Mouse (Mus musculus): ENCODE results near the gene Baz2b.
"Not testable (repeated sequence)": the region's sequence is repeated elsewhere in the genome, so short reads cannot be mapped to it uniquely, and the experiment has no call there.

Gene Baz2b

DNA sequence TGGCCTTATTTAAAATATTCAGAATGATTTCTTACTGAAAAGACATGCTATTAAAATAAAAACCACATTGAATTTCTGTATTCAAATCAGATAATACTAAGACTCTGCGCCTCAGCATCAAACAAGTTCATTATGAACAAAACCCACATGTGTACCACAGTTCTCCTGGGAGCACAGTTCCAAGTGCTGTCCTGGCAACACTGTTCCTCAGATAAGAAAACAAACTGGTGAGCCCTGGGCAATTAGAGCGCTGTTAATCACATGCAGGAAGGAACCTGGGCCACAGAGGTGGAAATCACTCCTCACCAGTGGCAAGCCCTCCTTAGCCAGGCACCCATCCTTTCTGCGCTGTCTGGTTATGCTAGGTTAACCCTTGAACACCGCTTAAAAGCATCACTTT, 332.3 kb downstream of the Baz2b start:
- in situ Hi-C loops (cut with MboI), result no loop called here

DNA sequence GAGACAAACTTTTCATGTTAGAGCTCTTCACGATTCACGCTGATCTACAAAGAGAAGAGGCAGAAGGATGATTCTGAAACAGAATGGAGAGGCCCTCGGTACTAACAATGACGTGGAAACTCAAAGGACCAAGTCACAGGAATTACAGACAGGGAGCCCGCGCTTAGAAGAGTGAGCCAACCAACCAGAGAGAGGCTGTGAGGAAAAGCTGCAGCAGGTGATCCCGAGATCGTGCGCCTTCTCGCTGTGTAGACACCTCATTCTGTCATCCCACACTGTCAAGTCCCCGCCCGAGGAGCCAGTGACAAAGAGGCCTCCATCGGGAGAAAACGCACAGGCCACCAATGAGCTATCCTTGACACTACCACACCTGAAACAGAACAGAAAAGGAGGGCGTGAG, 333.2 kb downstream of the Baz2b start:
- in situ Hi-C loops (cut with MboI), result no loop called here

DNA sequence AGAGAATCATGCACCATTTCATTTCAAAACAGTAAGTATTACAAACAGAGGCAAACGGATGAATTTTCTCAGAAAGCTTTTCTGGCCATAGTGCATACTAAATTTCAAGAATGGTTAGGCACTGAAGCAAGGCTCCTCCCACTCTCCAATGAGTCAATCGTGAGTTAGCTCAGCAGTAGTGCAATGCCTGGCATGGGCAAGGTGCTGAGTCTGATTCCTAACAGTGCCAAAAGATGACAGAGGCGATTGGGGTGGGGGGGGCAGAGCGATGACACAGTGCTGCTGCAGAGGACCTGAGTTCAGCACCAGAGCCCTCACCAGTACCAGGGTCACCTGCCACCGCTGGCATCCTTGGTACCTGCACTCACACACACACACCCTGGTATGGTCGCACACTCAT, 339.1 kb downstream of the Baz2b start:
- in situ Hi-C loops (cut with MboI), result no loop called here

DNA sequence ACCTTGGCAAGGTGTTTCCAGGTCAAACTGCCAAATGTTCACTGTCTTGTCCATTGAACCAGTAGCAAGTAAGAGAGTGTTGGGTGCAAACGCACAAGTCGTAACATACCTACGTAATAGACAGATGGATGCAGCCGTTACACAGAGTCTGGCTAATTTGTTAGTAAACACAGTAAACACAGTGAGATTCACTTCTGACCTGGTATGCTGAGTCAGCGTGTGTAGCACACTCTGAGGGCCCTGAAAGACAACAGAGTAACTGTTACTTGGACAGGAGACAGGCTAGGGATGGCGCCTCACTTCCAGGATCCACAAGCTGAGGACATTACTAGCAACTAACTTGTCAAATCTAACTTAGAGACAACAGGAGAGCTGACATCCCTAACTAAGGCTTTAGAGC, 347.0 kb downstream of the Baz2b start:
- in situ Hi-C loops (cut with MboI), result no loop called here

DNA sequence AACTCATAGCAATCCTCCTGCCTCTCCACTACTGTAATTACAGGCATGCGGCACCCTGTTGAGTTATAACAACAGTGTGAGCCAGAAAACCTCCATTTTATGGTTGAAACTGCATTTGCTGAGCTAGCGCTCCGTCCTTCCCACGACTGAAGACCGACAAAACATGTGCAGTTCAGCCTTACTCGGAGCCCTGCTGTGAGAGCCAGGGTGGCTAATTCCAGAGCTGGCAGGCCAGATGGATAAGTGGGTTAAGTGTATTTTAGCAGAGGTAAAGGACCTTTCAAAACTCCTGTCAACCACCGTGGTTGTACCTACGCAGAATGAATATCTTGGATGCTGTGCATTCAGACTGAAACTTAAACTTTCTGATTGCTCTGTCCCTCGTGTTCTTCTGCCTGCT, 355.3 kb downstream of the Baz2b start:
- in situ Hi-C loops (cut with MboI), result no loop called here

DNA sequence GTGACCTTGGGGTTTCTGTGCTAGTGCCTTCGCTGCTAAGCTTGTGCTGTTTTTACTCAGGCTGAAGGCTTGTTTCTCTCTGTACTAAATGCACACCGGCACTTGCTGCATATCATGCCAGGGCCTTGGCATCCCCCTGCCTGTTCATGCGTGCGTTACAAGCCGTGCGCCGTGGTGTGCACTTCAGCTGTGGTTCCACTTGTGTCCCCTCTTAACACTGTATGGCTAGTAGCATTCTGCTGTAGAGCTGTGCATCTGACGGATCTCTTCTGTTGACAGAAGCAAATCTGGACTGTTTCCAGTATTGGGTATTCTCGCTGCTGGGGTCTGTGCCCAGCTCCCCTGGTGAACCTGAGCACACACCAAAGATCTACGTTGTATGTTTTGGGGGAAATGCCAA, 356.1 kb downstream of the Baz2b start:
- in situ Hi-C loops (cut with MboI), result no loop called here

DNA sequence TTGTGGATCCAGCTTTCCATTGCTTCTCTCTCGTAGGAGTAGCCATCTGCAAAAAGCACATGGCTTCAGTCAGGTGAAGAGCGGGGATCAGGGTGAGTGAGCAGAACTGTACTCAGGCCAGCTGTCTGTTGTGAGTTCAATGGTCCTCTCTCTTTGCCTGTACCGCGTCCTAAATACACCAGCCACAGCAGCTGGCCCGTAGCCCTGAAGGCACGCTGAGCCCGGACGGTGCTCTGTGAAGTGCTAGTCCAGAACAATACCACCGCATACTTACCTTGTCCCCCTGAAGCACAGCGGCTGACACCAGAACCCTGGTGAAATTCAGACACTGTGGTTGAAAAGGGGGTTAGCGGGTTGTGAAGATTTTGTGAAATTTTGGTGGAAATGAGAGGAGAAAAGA, 356.7 kb downstream of the Baz2b start:
- in situ Hi-C loops (cut with MboI), result no loop called here

DNA sequence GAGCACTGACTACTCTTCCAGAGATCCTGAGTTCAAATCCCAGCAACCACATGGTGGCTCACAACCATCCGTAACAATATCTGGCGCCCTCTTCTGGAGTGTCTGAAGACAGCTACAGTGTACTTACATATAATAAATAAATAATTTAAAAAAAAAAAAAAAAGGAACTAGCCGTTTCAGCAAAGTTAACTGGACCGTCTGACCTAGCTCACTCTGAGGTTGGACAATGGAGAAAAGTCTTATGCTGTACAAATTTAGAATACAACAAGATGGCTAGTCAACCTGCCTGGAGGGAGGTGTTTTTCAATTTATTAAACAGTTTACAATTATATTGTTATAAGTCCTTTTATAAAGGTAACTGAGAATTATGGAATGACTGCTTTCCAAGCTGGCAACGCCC, 357.8 kb downstream of the Baz2b start:
- in situ Hi-C loops (cut with MboI), result not testable (repeated sequence)

All from mature B cell (primary cell).